Mouse (Mus musculus): Measurements from ENCODE around the gene Atp8b2.

- TF ChIP-seq CTCF (IDR thresholded peaks at IDR 0.05; ENCODE audit: low read depth) (no peak), EP300 (optimal IDR thresholded peaks at IDR 0.05) (no peak)
Observed at GRCm38 (mm10) chr3:89999830-90000229, 36.5 kb upstream of the Atp8b2 start.

Measured in stomach, postnatal 0 days (tissue).